Mouse (Mus musculus): ENCODE data around the gene Pafah1b1.

The Pafah1b1 gene

DNA sequence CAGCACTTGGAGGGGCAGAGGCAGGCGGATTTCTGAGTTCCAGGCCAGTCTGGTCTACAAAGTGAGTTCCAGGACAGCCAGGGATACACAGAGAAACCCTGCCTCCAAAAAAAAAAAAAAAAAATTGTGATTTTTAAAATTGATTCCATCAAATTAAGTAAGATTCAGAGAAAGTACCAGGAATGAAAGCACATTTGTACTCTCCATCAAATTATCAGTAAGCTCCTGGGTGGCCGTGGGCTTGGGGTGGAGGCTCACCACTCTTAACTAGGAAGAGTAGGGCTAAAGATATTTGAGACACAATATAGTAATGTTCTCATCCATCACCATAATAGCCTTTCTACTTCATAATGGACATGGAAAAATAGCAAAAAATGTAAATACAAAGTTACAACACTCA lies 3.3 kb downstream of the Pafah1b1 start:
- DNase-seq (ENCODE audit: low read depth, low spot score), result no peak

DNA sequence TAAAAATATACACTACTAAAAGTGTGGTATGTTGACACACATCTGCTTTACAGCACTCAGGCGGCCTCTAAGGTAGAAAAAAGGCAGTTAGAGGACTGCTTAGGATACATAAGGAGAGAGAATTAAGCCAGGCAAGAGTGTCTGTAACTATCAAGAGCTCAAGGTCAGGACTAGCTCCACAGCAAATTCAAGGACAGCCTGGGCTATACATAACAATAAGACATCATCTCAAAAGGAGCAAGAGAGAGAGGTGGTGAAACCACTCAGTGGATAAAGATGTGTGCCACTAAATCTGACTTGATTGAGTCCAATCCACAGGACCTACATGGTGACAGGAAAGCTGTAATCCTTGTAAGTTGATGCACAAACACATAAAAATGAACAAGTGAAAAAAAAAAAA lies 3.8 kb downstream of the Pafah1b1 start:
- no peak for DNase-seq (ENCODE audit: low read depth, low spot score)

DNA sequence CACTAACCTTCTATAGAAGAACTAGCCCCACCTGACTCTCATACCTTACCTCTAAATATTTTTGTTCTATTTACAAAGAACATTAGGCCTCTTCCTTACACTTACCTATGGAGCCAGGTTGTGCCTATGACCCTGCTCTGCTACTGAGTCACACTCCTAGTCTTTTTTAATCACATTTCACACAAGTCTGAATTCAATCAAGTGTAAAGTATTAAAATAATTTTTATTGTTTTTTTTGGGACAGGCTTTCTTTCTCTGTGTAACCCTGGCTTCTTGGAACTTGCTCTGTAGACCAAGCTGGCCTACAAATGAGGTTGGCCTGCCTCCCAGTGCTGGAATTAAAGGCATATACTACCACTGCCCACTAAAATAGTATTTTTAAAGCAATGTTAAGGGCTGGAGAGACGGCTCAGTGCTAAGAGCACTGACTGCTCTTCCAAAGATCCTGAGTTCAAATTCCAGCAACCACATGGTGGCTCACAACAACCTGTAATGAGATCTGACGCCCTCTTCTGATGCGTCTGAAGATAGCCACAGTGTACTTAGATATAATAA lies 8.4 kb downstream of the Pafah1b1 start:
- no peak for DNase-seq (ENCODE audit: low read depth, low spot score)

DNA sequence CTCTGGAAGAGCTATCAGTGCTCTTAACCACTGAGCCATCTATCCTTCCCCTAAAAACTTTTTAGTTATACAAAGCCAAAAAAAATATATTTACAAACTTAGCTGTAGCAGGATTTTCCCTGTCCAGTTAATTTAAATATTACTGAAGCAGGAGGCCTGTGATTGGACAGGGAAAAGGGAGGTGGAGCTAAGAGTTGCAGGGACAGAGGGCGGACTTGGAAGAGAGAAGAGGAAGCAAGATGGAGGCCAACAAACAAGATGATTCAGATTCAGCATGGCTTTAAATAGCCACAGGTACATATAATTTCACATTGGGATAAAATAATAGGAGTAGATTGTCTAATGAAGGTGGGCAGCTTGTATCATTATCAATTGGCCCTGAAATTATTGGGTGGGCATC lies 13.8 kb downstream of the Pafah1b1 start:
- no peak for DNase-seq (ENCODE audit: low read depth, low spot score)

DNA sequence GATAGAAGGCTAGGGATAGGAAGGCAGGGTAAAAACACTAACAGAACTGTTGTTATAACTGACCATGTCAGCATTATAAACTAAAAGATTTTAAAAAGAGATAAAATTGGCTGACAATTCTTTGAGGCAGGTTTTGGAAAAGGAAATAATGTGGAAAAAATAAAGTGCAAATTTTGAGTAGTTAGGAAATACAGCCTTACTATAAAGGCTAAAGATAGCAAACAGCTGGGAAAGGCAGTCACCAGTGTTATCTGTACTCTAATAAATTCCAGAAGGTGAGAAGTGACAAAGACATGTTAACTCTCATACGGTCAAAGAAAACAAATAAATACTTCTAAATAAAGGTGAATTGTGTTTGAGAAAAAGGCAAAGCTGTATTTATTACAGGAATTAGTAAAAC lies 15.7 kb downstream of the Pafah1b1 start:
- DNase-seq (ENCODE audit: low read depth, low spot score), result no peak

DNA sequence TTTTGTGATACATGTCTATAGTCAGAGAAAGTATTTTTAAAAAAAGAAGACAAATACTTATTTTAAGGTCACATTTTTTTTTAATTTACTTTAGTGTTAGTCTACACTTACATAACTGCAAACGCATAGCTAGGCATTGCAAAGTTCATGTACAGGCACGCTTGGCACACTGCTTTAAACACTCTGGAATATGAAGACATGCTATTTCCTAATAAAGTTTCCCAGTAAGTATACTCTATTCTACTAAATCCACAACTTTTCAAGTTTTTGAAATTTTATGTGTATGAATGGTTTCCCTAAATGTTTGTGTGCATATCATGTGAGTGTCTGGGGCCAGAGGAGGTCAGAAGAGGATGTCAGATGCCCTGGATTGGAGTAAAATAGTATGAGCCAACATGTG lies 20.4 kb downstream of the Pafah1b1 start:
- no peak for DNase-seq (ENCODE audit: low read depth, low spot score)

DNA sequence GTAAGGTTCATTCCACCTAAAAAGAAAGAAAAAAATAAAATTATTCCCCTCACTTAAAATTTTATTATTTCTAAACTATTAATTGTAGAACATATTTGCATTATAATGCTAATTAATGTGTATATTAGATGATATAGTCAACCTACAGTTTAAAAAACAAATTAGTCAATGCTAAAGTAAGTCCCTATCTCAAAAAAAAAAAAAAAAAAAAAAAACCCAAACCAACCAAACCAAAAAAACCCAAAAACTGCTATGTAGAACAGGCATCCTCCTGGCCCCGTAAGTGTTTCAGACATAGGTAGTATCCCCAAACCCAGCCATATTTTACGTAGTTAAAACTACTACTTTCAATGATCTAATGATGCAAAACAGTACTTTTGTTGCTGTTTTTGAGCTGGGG lies 25.0 kb downstream of the Pafah1b1 start:
- no peak for DNase-seq (ENCODE audit: low read depth, low spot score)

DNA sequence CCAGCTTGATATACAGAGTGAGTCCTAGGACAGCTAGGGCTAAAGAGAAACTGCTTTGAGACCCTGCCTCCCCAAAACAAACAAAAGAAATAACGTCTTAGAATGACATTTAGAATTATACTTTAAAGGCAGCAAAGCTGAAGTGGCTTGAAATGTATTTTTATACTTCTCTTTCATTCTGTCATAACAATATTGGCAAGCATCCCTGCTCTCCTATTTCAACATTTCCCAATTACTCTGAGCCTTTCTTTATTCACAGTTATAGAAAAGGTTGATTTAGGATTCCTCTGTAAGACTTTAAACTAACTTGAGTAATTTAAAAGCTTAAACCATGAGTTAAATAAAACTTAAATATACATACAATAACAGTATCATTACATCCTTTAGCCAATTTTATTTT lies 32.3 kb downstream of the Pafah1b1 start:
- DNase-seq (ENCODE audit: low read depth, low spot score), result no peak

DNA sequence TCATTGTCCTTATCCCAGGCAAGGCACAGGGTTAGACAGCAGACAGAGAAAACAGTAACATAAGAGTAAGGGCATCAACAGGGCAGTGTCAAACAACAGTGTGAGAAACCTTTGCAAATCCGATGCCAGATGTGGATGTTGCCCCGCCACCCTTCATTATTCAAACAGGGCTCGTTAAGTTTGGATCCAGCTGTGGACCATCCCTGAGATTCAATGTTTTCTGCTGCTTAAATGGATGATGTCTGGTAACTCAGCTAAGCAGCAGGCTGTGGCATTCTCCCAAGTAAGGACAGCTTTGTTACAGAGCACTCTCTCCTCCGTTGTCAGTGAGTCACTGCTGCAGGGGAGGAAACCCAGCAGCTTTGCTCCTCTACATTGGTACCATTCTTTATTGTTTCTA lies 49.3 kb downstream of the Pafah1b1 start:
- no peak for DNase-seq (ENCODE audit: low read depth, low spot score)

DNA sequence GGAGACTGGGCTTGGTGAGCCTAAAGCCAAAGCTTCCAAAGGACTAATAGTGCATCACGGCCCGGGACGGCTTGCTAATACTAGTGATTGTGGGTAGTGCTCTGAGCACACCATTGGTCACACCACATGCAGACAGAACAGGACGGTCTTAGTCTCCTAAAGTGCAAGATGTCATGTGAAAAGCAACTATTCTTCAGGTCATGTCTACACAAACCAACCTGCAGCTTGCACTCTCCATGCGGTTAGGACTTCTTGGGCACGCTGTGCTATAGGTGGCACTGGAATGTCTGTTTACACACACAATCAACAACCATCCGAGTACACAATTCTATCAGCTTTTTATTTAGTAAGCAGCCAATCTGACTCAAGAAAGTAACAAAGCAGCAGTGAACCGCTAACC lies 49.8 kb downstream of the Pafah1b1 start:
- DNase-seq (ENCODE audit: low read depth, low spot score), result no peak

DNA sequence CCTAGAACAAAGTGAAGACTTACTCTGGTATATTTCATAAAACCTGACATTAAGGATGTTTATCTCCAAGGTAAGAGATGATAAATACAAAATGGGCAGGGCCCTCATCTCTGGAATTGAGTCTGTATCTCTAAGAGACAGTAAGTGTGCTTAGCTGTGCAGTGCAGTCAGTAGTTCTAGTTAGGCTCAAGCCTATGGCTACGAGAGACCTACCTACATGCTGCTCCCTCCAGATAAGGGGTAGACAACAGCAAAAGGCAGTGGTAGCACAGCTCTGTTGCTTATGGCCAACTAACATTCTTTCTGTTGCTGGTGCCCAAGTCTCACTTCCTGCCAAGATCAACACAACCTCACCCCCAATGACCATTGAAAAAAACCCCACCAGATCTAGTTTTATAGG lies 50.9 kb downstream of the Pafah1b1 start:
- DNase-seq (ENCODE audit: low read depth, low spot score), result no peak

DNA sequence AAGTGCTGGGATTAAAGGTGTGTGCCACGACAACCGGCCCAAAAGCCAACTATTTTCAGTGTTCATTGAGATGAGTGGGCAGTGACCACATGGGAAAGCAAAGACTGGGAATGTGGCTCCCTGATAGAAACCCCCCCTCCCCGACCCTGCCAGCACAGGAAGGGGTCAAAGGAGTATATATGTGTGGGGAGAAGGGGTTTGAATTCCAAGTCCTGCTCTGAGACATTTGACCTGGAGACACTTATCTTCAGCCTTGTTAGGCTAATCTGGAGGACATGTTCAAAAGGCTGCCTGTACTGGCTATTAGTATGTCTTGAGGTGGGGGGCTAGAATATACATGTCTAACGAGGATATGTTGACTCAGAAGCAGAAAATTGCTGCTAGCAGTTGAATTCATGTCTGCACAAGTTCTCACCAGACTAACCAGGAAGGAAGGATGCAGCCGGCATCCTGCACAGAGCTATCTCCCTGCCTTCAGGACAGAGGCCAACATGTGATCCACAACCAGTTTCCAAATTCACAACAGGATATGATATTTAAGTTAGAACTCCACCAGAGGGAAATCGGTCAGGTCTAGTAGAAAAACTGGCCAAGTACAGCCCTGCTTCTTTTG lies 51.5 kb downstream of the Pafah1b1 start:
- no peak for DNase-seq (ENCODE audit: low read depth, low spot score)

DNA sequence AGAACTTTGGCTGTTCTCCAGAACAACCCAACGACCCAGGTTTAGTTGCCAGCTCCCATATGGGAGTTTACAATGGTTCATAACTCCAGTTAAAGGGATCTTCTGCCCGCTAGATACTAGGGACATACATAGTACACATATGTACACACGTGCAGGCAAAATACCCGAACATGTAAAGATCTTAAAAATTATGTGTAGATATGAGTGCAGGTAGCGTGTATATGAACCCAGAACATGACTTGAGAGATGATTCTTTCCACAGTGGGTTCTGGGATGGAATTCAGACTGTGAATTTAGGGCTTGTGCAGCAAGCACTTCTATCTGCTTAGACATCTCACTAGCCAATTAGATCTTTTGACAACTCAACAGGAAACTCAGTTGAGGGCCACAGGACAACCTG lies 52.6 kb downstream of the Pafah1b1 start:
- no peak for DNase-seq (ENCODE audit: low read depth, low spot score)

DNA sequence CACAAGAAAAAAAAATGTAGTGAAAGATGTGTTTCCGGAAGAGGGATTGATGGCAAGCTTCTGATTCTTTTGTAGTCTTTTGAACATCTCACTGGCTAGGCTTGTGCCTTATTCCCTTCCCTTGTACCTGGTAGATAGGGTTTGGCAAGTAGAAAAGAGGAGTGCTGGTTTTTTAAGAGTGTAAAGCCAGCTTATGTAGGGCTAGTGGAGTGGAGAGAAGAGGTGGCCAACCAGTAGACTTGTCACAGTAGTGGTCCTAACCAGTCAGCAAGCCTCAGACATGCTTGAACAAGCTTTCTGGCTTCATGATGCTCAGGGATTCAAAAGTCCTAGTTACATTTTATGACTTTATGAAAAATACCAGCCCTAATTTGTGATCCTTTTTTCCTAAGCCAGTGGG lies 53.5 kb downstream of the Pafah1b1 start:
- DNase-seq (ENCODE audit: low read depth, low spot score), result no peak

DNA sequence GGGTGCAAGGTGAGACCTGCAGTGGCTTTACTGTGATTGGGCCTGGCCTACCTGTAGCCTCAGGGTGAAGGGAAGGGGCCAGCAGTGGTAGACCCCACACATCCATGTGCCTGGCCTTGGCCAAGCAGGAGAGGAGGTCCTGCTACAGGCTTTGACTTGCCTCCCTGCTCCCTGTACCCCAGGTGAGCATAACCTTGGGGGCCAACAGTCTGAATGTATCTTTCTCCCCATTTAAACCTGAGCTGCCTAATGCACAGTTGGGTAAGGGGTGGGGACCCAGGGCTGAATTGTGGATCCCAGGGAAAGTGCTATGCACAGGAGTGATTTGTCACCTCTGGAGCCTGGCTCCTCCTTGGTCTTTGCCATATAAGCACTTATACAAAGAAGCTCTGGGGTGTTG lies 54.3 kb downstream of the Pafah1b1 start:
- no peak for DNase-seq (ENCODE audit: low read depth, low spot score)

DNA sequence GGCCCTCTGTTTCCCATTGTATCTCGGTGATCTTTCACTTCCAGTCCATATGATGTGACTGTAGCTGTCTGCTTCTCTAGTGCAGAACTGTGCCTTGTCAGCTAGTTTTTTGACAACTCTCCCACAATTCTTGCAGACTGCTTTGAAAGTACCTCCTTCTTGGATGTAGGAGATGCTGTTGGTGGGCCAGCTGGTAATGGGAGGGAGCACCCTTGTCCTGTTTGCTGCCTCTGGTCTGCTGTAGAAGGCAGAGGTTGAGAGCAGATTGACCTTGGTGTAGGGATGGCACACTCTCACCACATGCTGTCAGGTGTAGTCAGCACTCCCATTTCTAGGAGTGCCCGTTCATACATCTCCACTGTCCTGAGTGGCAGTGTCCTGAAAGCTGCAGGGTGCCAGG lies 55.5 kb downstream of the Pafah1b1 start:
- no peak for DNase-seq (ENCODE audit: low read depth, low spot score)

DNA sequence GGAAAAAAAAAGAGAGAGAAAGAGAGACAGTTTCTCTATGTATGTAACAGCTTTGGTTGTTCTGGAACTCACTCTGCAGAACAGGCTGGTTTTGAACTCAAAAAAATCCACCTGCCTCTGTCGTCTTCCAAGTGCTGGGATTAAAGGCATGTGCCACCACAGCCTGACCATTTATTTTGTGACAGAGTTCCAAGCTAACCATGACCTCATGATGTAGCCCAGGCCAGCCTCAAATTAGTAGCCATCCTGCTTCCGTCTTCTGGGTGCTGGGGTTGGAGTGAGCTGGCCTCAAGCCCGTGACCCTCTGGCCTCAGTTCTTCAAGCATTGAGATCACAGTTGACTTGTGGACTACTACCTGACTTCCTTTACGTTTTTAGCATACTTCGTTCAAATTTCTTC lies 56.0 kb downstream of the Pafah1b1 start:
- no peak for DNase-seq (ENCODE audit: low read depth, low spot score)

DNA sequence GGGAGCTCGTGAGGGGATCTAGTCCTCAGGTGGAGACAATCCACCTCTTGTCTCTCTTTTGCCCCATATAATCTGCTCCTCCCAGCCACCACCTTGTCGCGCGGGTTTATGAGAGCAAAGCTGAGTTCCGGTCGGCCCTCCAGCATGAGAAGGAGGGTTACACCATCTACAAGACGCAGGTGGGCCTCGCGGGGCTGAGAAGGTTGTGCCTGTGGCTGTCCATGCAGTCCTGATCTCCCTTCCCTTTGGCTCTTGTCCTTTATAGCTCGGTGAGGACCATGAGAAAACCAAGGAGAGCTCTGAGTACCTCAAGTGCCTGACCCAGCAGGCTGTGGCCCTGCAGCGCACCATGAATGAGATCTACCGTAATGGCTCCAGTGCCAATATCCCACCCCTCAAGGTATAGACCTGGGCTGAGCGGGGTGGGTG lies 56.9 kb downstream of the Pafah1b1 start:
- DNase-seq (ENCODE audit: low read depth, low spot score), result no peak

DNA sequence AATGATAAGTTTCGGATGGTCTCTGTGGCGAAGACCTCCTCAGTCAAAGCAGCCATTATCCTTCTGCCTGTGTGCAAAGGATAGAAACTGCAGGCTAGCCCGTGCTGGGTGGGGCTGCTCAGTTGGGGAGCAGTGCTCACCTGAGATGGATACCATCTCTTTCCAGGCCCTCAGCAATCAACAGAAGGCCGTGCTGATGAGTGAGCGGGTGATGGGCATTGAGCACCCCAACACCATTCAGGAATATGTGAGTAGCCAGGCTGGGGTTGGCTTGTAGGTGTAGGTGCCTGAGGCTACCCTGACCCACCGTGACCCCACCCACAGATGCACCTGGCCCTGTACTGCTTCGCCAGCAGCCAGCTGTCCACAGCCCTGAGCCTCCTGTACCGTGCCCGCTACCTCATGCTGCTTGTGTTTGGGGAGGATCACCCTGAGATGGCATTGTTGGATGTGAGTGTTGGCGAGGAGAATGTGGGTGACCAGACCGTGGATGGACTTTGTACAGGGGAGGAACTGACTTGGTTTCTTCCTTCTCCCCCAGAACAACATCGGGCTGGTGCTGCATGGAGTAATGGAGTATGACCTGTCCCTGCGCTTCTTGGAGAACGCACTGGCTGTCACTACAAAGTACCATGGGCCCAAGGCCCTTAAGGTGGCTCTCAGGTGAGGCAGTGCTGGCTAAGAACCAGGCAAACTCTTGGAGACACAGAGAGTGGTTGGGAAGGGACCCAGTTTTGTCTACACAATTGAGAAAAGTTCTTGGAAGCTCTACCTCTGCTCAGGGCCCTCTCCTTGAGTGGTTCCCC lies 57.5 kb downstream of the Pafah1b1 start:
- no peak for DNase-seq (ENCODE audit: low read depth, low spot score)

DNA sequence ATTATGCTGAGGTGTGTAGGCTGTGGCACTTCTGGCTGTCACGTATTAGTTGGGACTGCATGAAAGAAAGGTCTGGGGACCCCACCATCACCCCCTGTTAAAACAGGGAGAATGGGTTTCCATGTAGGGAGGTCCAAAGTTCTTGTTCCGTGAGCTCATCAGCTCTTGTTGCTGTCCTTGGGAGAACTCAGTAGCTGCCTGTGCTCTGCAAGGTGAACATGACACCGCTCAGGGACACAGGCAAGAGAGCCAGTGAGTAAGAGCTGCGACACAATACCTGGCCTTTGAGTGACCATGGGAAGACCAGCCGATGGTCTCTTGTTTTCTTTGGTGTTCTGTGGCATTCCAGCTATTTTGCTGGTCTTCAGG lies 58.2 kb downstream of the Pafah1b1 start:
- no peak for DNase-seq (ENCODE audit: low read depth, low spot score)

DNA sequence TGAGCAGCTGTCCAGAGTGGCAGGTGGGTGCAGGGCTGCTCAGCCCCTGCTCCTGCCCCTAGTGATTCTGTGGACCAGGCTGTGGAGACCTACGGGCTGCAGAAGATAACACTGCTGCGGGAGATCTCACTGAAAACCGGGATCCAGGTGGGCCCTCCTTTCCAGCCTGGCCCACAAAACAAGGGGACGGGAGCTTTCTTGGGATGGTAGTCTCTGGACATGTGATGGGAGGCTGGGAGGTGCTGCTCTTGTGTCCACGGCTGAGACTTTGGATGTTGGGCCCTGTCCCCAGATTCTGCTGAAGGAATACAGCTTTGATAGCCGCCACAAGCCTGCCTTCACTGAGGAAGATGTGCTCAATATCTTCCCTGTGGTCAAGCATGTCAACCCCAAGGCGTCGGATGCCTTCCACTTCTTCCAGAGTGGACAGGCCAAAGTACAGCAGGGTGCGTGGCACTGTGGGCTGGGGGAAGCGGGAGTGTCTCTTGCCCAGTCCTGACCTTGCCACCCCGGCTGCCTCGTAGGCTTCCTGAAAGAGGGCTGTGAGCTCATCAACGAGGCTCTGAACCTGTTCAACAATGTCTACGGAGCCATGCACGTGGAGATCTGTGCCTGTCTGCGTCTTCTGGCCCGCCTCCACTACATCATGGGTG lies 58.7 kb downstream of the Pafah1b1 start:
- DNase-seq (ENCODE audit: low read depth, low spot score), result no peak

DNA sequence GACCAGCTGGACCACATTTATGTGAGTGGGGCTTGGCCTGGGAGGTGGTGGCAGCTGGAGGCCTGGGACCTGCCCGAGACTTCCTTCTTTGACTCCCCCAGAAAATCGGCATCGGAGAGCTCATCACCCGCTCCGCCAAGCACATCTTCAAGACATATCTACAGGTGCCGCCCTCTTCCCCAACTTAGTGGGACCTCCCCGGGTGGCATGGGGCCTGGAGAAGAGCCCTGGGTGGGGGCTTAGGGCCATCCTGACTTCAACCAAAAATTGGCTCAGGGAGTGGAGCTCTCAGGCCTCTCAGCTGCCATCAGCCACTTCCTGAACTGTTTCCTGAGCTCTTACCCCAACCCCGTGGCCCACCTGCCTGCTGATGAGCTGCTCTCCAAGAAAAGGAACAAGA lies 59.6 kb downstream of the Pafah1b1 start:
- DNase-seq (ENCODE audit: low read depth, low spot score), result no peak

DNA sequence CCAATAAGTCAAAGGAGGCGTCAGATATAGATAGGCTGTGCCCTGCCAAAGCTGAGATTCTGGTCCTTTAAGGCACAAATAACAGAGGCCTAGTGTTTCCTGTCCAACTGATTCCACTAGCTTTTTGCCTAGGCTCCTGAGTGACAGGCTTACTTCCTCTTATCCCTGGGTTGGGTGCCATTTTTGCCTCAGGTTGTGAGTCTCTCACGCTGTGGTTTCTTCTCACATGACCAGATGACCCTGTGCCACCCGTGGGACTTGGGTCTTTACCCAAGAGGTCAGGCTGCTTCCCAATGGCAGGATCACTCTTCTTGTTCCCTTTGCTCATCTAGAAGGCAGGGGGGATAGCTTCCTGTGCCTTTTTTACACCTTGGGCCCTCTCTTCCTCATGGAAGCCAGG lies 60.2 kb downstream of the Pafah1b1 start:
- no peak for DNase-seq (ENCODE audit: low read depth, low spot score)

Measured in brain, embryonic 18.5 days (tissue).